Mouse (Mus musculus): Measurements from ENCODE around the gene Zdhhc5. TPM values are rescaled to one million over a fixed set of nuclear protein-coding genes. Genes with fewer than 3 reads are reported as not detected.
"Not testable (repeated sequence)": the region's sequence is repeated elsewhere in the genome, so short reads cannot be mapped to it uniquely, and the experiment has no call there.

The Zdhhc5 gene
- total RNA-seq, 4 experiments from 2014 or later = 38.3 to 42.1 (median 40.2) TPM

- no peak for DNase-seq (ENCODE audit: low spot score in 2 of 2)
Observed at GRCm38 (mm10) chr2:84734919-84735318, 19.9 kb upstream of the Zdhhc5 start.

- DNase-seq (ENCODE audit: low spot score in 2 of 2) = peak in 1 of 2 experiments; percentile 27
Observed at GRCm38 (mm10) chr2:84734351-84734864, 19.4 kb upstream of the Zdhhc5 start.

- DNase-seq (ENCODE audit: low spot score in 2 of 2) = peak; percentile 63 to 78
Observed at GRCm38 (mm10) chr2:84733579-84734300, 18.8 kb upstream of the Zdhhc5 start, which contains the start of gene Ypel4. Gene Ypel4 (plus strand): TSS chr2:84734058.

- DNase-seq (ENCODE audit: low spot score in 2 of 2) = no peak
Observed at GRCm38 (mm10) chr2:84732394-84732793, 17.4 kb upstream of the Zdhhc5 start.

- DNase-seq (ENCODE audit: low spot score in 2 of 2) = no peak
Observed at GRCm38 (mm10) chr2:84731206-84731605, 16.2 kb upstream of the Zdhhc5 start.

GRCm38 (mm10) chr2:84728191-84728590, 13.2 kb upstream of the Zdhhc5 start:
- DNase-seq (ENCODE audit: low spot score in 2 of 2) = not testable (repeated sequence)

- peak; percentile 94 to 96 for DNase-seq (ENCODE audit: low spot score in 2 of 2)
Observed at GRCm38 (mm10) chr2:84727172-84727858, 12.3 kb upstream of the Zdhhc5 start, which contains the start of gene Clp1. Gene Clp1 (minus strand): TSS chr2:84727350.

GRCm38 (mm10) chr2:84726716-84727115, 11.7 kb upstream of the Zdhhc5 start:
- DNase-seq (ENCODE audit: low spot score in 2 of 2) = no peak

- no peak for DNase-seq (ENCODE audit: low spot score in 2 of 2)
Observed at GRCm38 (mm10) chr2:84725770-84726169, 10.8 kb upstream of the Zdhhc5 start.

- no peak for DNase-seq (ENCODE audit: low spot score in 2 of 2)
Observed at GRCm38 (mm10) chr2:84723856-84724255, 8.9 kb upstream of the Zdhhc5 start.

- no peak for DNase-seq (ENCODE audit: low spot score in 2 of 2)
Observed at GRCm38 (mm10) chr2:84721182-84721581, 6.2 kb upstream of the Zdhhc5 start.

GRCm38 (mm10) chr2:84720718-84721117, 5.7 kb upstream of the Zdhhc5 start:
- DNase-seq (ENCODE audit: low spot score in 2 of 2) = no peak

GRCm38 (mm10) chr2:84717357-84717756, 2.4 kb upstream of the Zdhhc5 start:
- no peak for DNase-seq (ENCODE audit: low spot score in 2 of 2)

- DNase-seq (ENCODE audit: low spot score in 2 of 2) = no peak
Observed at GRCm38 (mm10) chr2:84716423-84717355, 1.7 kb upstream of the Zdhhc5 start.

GRCm38 (mm10) chr2:84715562-84716361, 782 bp upstream of the Zdhhc5 start:
- DNase-seq (ENCODE audit: low spot score in 2 of 2) = peak; percentile 76 to 95

GRCm38 (mm10) chr2:84714422-84714810, 564 bp downstream of the Zdhhc5 start:
- DNase-seq (ENCODE audit: low spot score in 2 of 2) = peak in 1 of 2 experiments; percentile 24

- no peak for DNase-seq (ENCODE audit: low spot score in 2 of 2)
Observed at GRCm38 (mm10) chr2:84711898-84712297, 3.1 kb downstream of the Zdhhc5 start.

- no peak for DNase-seq (ENCODE audit: low spot score in 2 of 2)
Observed at GRCm38 (mm10) chr2:84707523-84707922, 7.5 kb downstream of the Zdhhc5 start.

GRCm38 (mm10) chr2:84705295-84705694, 9.7 kb downstream of the Zdhhc5 start:
- DNase-seq (ENCODE audit: low spot score in 2 of 2) = no peak

- no peak for DNase-seq (ENCODE audit: low spot score in 2 of 2)
Observed at GRCm38 (mm10) chr2:84704329-84704728, 10.7 kb downstream of the Zdhhc5 start.
